Mouse (Mus musculus): ENCODE measurements around the gene 5330417C22Rik. TPM values are rescaled to one million over a fixed set of nuclear protein-coding genes. Genes with fewer than 3 reads are reported as not detected.

Gene 5330417C22Rik
- 0.55 and 0.60 TPM in 2 replicates for total RNA-seq (2014; rRNA removed)
- polyA plus RNA-seq (2012; rRNA removed) = 0.20 and 0.45 TPM in 2 replicates

DNA sequence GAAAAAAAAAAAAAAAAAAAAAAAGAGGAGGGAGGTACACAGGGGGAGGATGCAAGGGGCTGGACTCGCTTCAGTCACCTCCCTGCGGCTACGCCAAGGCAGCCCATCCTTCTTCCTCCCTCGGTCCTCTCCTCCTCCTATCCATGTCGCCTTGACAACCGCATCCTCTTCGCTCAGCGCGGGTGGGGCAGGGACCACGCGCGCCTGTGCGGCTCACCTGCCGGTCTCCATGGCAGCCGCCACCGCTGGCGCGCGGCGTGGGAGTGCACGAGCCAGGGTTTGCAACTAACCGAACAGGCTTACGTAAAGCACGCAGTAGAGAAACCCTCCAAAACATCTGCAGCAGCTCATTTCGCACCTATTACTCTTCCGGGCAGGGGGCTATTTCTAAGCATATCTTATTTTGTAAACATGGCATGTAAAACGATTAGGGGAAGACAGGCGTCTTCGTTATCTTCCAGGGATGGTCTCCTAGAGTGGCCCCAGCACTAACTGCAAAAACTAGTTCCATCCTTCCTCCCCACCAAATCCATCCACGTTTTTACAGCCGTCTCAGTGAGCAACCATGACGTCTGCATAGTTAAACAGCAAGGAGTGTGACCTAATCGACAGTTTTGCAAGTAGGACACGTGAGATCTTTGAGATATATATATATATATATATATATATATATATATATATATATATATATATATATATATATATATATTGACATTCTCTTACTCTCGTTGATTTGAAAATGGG, at the start of gene 5330417C22Rik:
Gene 5330417C22Rik (minus strand): TSS at position 20 of the 744 bp plus-strand sequence.
- Histone ChIP-seq H3K27me3 (ENCODE audit: control insufficient read depth, insufficient read depth, low read length) (peaks cover 5% of the 10 kb centered on the region; the same call in 1 of the 2 replicates), H3K27ac (replicated peaks; ENCODE audit: insufficient read depth, low read depth, low read length) (no peak within 1 kb of the TSS), H3K36me3 (ENCODE audit: control insufficient read depth, insufficient read depth, low read length) (no peaks in the 10 kb centered on the region), H3K4me3 (ENCODE audit: insufficient read depth, low read depth, low read length) (peak within 1 kb of the TSS; percentile 41; the same call in 1 of the 2 replicates), H3K4me1 (ENCODE audit: control insufficient read depth, insufficient read depth, low read length) (peaks cover 5% of the 10 kb centered on the region; the same call in 1 of the 2 replicates), H3K9ac (ENCODE audit: low read depth, low read length) (no peak within 1 kb of the TSS), H3K79me2 (ENCODE audit: control insufficient read depth, insufficient read depth, low read length) (no peaks in the 10 kb centered on the region)
- no peak for TF ChIP-seq POLR2A (IDR thresholded peaks at IDR 0.05; ENCODE audit: extremely low read depth, insufficient read depth, low read length)
- no peak for TF ChIP-seq CTCF (IDR thresholded peaks at IDR 0.05; ENCODE audit: low read depth, low read length)
- DNase-seq (ENCODE audit: extremely low read depth, low read depth, low spot score) = no peak
- WGBS = 4% methylated on average over 35 of the region's 35 CpGs

DNA sequence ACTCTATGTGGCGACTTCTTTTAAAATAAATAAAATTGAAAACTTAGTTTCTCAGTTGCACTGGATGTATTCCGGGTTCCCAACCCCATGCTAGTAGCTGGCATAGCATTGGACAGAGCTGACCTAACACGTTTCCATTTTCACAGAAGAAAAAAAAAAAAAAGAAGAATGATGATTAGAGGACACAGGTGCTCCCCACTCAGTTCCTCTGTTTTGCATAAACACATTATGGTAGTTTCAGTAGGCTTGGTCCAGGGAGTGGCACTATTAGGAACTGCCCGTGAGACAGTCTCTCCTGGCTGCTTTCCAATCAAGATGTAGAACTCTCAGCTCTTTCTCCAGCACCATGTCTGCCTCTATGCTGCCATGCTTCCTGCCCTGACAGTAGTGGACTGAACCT, 48.2 kb upstream of the 5330417C22Rik start:
- TF ChIP-seq CTCF (IDR thresholded peaks at IDR 0.05; ENCODE audit: low read depth, low read length) (no peak), POLR2A (IDR thresholded peaks at IDR 0.05; ENCODE audit: extremely low read depth, insufficient read depth, low read length) (no peak)
- Histone ChIP-seq H3K9ac (ENCODE audit: low read depth, low read length) (no peak overlapping the region), H3K4me1 (ENCODE audit: control insufficient read depth, insufficient read depth, low read length) (no peaks in the 10 kb centered on the region), H3K27me3 (ENCODE audit: control insufficient read depth, insufficient read depth, low read length) (no peaks in the 10 kb centered on the region), H3K4me3 (ENCODE audit: insufficient read depth, low read depth, low read length) (no peak overlapping the region), H3K27ac (replicated peaks; ENCODE audit: insufficient read depth, low read depth, low read length) (no peak overlapping the region), H3K79me2 (ENCODE audit: control insufficient read depth, insufficient read depth, low read length) (no peaks in the 10 kb centered on the region), H3K36me3 (ENCODE audit: control insufficient read depth, insufficient read depth, low read length) (peaks cover 4% of the 10 kb centered on the region)
- WGBS = 80% methylated on average over 4 of the region's 4 CpGs
- no peak for DNase-seq (ENCODE audit: extremely low read depth, low read depth, low spot score)

DNA sequence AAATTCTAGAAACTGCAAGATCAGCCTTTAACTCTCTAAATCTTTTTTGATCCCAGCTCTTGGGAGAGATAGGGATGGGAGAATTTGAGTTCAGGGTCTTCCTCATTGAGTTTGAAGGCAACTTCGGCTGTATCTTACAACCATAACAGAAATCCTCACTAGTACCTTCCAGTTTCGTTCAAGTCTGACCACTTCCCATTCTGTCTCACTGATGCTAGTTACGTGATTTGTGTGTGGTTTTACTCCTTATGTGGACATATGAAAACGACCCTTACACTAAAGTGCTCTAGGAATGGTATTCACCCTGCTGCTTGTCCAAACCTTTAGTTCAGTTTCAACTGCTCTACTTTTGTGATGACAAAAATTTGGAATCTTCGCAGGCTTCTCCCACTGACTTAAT, 37.7 kb upstream of the 5330417C22Rik start:
- WGBS = 90% methylated on average over 5 of the region's 5 CpGs

DNA sequence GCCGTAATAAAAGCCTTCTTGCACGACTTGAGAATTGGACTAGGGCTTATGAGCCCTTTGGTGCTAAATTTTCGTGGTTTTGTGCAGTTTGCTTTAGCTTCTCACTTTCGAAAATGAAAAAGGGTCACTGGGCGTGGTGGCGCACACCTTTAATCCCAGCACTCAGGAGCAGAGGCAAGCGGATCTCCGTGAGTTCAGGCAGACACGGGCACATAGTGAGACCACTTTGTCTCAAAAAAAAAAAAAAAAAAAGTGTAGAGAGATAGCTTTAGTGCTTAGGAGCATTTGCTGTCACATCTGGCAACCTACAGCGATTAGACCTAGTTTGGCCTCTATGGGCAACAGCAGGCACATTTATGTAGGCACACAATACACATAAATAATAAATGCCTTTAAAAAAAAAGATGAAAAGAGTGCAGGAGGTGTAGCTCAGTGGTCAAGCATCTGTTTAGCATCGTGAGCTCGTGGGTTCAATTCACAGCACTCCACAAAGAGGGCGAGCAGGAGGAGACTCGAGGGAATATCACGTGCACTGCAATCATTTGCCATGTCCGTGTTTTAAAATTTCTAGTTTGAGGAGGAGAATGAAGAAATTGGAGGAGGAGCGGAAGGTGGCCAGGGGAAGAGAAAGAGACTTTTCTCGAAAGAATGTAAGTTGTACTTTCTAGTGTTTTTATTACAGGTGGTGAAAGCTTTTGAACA, 36.1 kb upstream of the 5330417C22Rik start:
- H3K9ac ChIP-seq (ENCODE audit: low read depth, low read length) = peak overlapping the region; percentile 89; the same call in 1 of the 2 replicates
- no peak overlapping the region for H3K27ac ChIP-seq (replicated peaks; ENCODE audit: insufficient read depth, low read depth, low read length)
- peaks cover 8% of the 10 kb centered on the region; the same call in 1 of the 2 replicates for H3K79me2 ChIP-seq (ENCODE audit: control insufficient read depth, insufficient read depth, low read length)
- no peaks in the 10 kb centered on the region for H3K4me1 ChIP-seq (ENCODE audit: control insufficient read depth, insufficient read depth, low read length)
- H3K36me3 ChIP-seq (ENCODE audit: control insufficient read depth, insufficient read depth, low read length) = no peaks in the 10 kb centered on the region
- no peaks in the 10 kb centered on the region for H3K27me3 ChIP-seq (ENCODE audit: control insufficient read depth, insufficient read depth, low read length)
- DNase-seq (ENCODE audit: extremely low read depth, low read depth, low spot score) = no peak
- 46% methylated on average over 18 of the region's 18 CpGs for WGBS
- peak overlapping the region; percentile 93 for H3K4me3 ChIP-seq (ENCODE audit: insufficient read depth, low read depth, low read length)
- no peak for TF ChIP-seq CTCF (IDR thresholded peaks at IDR 0.05; ENCODE audit: low read depth, low read length)
- TF ChIP-seq POLR2A (IDR thresholded peaks at IDR 0.05; ENCODE audit: extremely low read depth, insufficient read depth, low read length) = no peak

More for the DNA sequence above, 37.7 kb upstream of the 5330417C22Rik start:
- Histone ChIP-seq H3K4me3 (ENCODE audit: insufficient read depth, low read depth, low read length) (no peak overlapping the region), H3K4me1 (ENCODE audit: control insufficient read depth, insufficient read depth, low read length) (no peaks in the 10 kb centered on the region), H3K27ac (replicated peaks; ENCODE audit: insufficient read depth, low read depth, low read length) (no peak overlapping the region), H3K9ac (ENCODE audit: low read depth, low read length) (no peak overlapping the region), H3K79me2 (ENCODE audit: control insufficient read depth, insufficient read depth, low read length) (peaks cover 8% of the 10 kb centered on the region; the same call in 1 of the 2 replicates), H3K36me3 (ENCODE audit: control insufficient read depth, insufficient read depth, low read length) (peaks cover 1% of the 10 kb centered on the region; the same call in 1 of the 2 replicates), H3K27me3 (ENCODE audit: control insufficient read depth, insufficient read depth, low read length) (no peaks in the 10 kb centered on the region)
- no peak for DNase-seq (ENCODE audit: extremely low read depth, low read depth, low spot score)
- TF ChIP-seq POLR2A (IDR thresholded peaks at IDR 0.05; ENCODE audit: extremely low read depth, insufficient read depth, low read length) (no peak), CTCF (IDR thresholded peaks at IDR 0.05; ENCODE audit: low read depth, low read length) (no peak)

DNA sequence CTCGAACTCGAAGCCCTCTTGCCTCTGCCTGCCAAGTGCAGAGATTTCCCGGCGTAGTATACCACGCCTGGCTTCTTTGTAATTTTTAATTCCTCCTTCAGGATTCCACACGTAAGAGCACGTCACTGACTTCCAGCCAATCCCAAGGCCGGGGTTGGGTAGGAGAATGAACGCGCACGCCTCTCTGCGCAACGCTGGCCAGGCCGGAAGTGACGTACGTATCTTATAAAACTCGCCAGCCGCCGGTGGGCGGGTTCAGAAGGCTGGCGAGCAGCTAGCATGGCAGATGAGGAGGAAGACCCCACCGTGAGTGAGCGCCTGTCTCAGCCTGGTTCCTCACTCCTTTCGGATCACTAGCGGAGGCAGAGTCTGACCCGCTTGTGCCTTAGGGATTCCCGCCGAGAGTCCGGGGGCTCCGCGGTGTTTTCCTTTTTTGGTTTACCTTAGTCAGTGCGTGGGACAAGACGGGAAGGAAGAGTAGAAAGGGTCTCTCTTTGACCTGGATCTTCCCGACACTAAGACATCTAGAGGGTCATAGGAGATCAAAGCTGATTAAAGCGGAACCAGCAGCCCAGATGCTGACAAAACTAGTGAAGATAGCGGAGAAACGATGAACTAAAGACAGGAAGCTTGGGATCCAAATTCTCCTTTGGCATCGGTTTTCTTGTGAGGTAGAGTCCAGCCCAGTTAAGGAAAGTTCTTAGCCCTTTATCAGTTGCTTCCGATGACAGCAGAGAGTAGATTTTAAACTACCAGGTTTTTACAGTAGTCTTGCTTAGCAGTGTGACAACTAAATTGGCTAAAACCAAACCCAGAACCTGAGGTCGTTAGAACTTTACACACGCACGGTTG, 35.3 kb upstream of the 5330417C22Rik start, which contains the start of gene Taf13:
Gene Taf13 (plus strand): TSS at position 256 of the 852 bp plus-strand sequence.
- peak; percentile 92 for DNase-seq (ENCODE audit: extremely low read depth, low read depth, low spot score)
- H3K79me2 ChIP-seq (ENCODE audit: control insufficient read depth, insufficient read depth, low read length) = peaks cover 8% of the 10 kb centered on the region; the same call in 1 of the 2 replicates
- peak within 1 kb of the TSS; percentile 89 for H3K9ac ChIP-seq (ENCODE audit: low read depth, low read length)
- H3K27me3 ChIP-seq (ENCODE audit: control insufficient read depth, insufficient read depth, low read length) = no peaks in the 10 kb centered on the region
- H3K36me3 ChIP-seq (ENCODE audit: control insufficient read depth, insufficient read depth, low read length) = no peaks in the 10 kb centered on the region
- no peak for TF ChIP-seq CTCF (IDR thresholded peaks at IDR 0.05; ENCODE audit: low read depth, low read length)
- TF ChIP-seq POLR2A (IDR thresholded peaks at IDR 0.05; ENCODE audit: extremely low read depth, insufficient read depth, low read length) = peak; percentile 100
- WGBS = under 1% methylated on average over 42 of the region's 42 CpGs
- peak within 1 kb of the TSS; percentile 93 for H3K4me3 ChIP-seq (ENCODE audit: insufficient read depth, low read depth, low read length)
- H3K27ac ChIP-seq (replicated peaks; ENCODE audit: insufficient read depth, low read depth, low read length) = peak within 1 kb of the TSS; percentile 65
- H3K4me1 ChIP-seq (ENCODE audit: control insufficient read depth, insufficient read depth, low read length) = no peaks in the 10 kb centered on the region
